Comparison of ENCODE assay signal across 26 mouse cellular contexts in the genomic region with DNA sequence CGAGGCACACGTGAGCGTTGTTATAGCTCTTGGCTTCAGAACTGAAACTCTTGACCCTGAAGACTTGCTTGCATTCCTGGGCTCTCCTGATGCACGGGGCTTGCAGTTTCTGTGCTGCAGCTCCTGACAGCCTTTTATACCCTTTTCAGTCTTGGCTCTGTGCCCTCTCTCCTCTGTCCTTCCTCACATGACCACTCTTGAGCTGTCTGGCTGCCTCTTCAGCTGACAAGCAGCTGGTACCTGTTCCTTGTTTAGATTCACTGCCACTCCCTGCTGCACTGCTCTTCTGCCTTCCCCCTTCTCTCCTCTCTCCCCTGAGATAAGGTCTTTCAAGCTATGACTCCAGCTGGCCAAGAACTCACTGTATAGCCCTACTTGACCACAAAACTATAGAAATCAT. TPM values are rescaled to one million over a fixed set of nuclear protein-coding genes. Genes with fewer than 3 reads are reported as not detected.
A peak's percentile ranks its signal among the peaks of the same experiment; 100 is the strongest.
DNase-seq lines count a peak whose midpoint lies in the region; ATAC-seq and TF ChIP-seq lines count a peak whose summit lies in the region.
"Had no signal": no experiment of that assay in that cellular context is flagged by ENCODE, and none has a peak within 500 bp of the region (broad histone marks: within the 10 kb centered on the region; RNA-seq: fewer than 3 reads in every experiment).

No protein-coding gene starts in this region.

- H3K9me3 ChIP-seq in heart, embryonic 15.5 days (replicated peaks): no peaks in the 10 kb centered on the region
- H3K9me3 ChIP-seq: embryonic facial prominence, embryonic 13.5 days; forebrain, embryonic 12.5 days; G1E; hindbrain, embryonic 12.5 days had no signal

- H3K27ac ChIP-seq in heart, embryonic 15.5 days: peak overlapping the region; percentile 40; the same call in 1 of the 2 replicates
- H3K27ac ChIP-seq in kidney, adult 2 months (ENCODE audit: insufficient read depth, low read depth, low read length): no peak overlapping the region
- H3K27ac ChIP-seq: embryonic facial prominence, embryonic 13.5 days; forebrain, embryonic 12.5 days; hindbrain, embryonic 12.5 days had no signal

- intact Hi-C loops in heart, postnatal 14 days (cut with DNase I): no loop called here
- intact Hi-C loops in heart, postnatal 25 days (cut with DNase I): loop anchor here (2.0 kb wide), 1 partner anchor 25 kb away; no protein-coding TSS in a partner anchor

- no peak overlapping the region for H3K9ac ChIP-seq in heart, embryonic 15.5 days
- H3K9ac ChIP-seq: embryonic facial prominence, embryonic 13.5 days; forebrain, embryonic 12.5 days; hindbrain, embryonic 12.5 days had no signal

- peaks cover 14% of the 10 kb centered on the region for H3K4me1 ChIP-seq in heart, embryonic 15.5 days (replicated peaks)
- peaks cover 4% of the 10 kb centered on the region; the same call in 1 of the 2 replicates for H3K4me1 ChIP-seq in kidney, adult 2 months (ENCODE audit: control insufficient read depth, insufficient read depth, low read length)

- ATAC-seq in heart, embryonic 15.5 days (replicated peaks; ENCODE audit: insufficient number of reproducible peaks, insufficient read depth, low FRiP score, low read depth): no peak
- ATAC-seq: CD4-positive, CD25-positive, alpha-beta regulatory T cell, adult 4 months; forebrain, embryonic 16.5 days; hindbrain, embryonic 16.5 days; inflammation-experienced regulatory T-cells, adult 6 months; intestine, postnatal 0 days; Patski had no signal

- 64% methylated on average over 4 of the region's 4 CpGs for WGBS in heart, embryonic 15.5 days
- 36% methylated on average over 4 of the region's 4 CpGs for WGBS in kidney, adult 2 months

- no peaks in the 10 kb centered on the region for H3K36me3 ChIP-seq in heart, embryonic 15.5 days
- no peaks in the 10 kb centered on the region for H3K36me3 ChIP-seq in kidney, adult 2 months (ENCODE audit: control insufficient read depth, insufficient read depth, low read length)
- H3K36me3 ChIP-seq: embryonic facial prominence, embryonic 13.5 days; forebrain, embryonic 12.5 days; G1E; hindbrain, embryonic 12.5 days had no signal

- DNase-seq in heart, adult 11 months: peak; percentile 77
- no peak for DNase-seq in heart, postnatal 14 days
- no peak for DNase-seq in heart, postnatal 25 days (ENCODE audit: low spot score)
- peak; percentile 11 to 29 for DNase-seq in kidney, postnatal 36 days
- DNase-seq in kidney, postnatal 14 days: no peak
- DNase-seq in kidney, adult 2 months: no peak
- DNase-seq: adrenal gland, adult 2 months; adrenal gland, postnatal 25 days; B cell, adult 2 months; cerebellum, adult 18-20 months; cerebellum, adult 9-11 months; cerebellum, postnatal 36 days; gastrocnemius, postnatal 10 days; heart, postnatal 10 days; kidney, adult 9 months had no signal

- no peaks in the 10 kb centered on the region for H3K27me3 ChIP-seq in heart, embryonic 15.5 days
- no peaks in the 10 kb centered on the region for H3K27me3 ChIP-seq in kidney, adult 2 months (replicated peaks; ENCODE audit: control insufficient read depth, insufficient read depth, low read length)
- H3K27me3 ChIP-seq: embryonic facial prominence, embryonic 13.5 days; forebrain, embryonic 12.5 days; hindbrain, embryonic 12.5 days; Patski had no signal

- no peak overlapping the region for H3K4me3 ChIP-seq in heart, embryonic 15.5 days
- no peak overlapping the region for H3K4me3 ChIP-seq in kidney, adult 2 months (ENCODE audit: insufficient read depth, low read depth, low read length)
- H3K4me3 ChIP-seq: embryonic facial prominence, embryonic 13.5 days; forebrain, embryonic 12.5 days; hindbrain, embryonic 12.5 days had no signal

- no peak for TF ChIP-seq POLR2A in kidney, adult 2 months (IDR thresholded peaks at IDR 0.05; ENCODE audit: low read depth, low read length)

- TF ChIP-seq CTCF in kidney, adult 2 months (conservative IDR thresholded peaks at IDR 0.05; ENCODE audit: insufficient read depth, insufficient read length, low read depth, low read length): no peak

- H3K4me2 ChIP-seq in heart, embryonic 15.5 days: peak overlapping the region; percentile 6; the same call in 1 of the 2 replicates
- H3K4me2 ChIP-seq: embryonic facial prominence, embryonic 13.5 days; forebrain, embryonic 12.5 days; hindbrain, embryonic 12.5 days had no signal

RNA-seq across cellular contexts. Expression of a gene that starts 3.2 kb away (rescaled TPM):
- total RNA-seq in heart, postnatal 14 days (2021): 10 to 100 TPM; 57.1 to 59.4 TPM
- polyA plus RNA-seq in heart, embryonic 15.5 days (2015; fragmentation: Nextera tagmentation; extraction: Ambion mirVana): 318 and 327 TPM in 2 replicates
- 10 to 100 TPM; 67.7 to 69.4 TPM for total RNA-seq in heart, postnatal 25 days (2021)
- 60.8 and 76.1 TPM in 2 replicates for polyA plus RNA-seq in kidney, adult 2 months (2012; rRNA removed)

RNA-seq across cellular contexts. Expression of a gene that starts 28.2 kb away (rescaled TPM):
- 10 to 100 TPM; 49.6 to 53.0 TPM for total RNA-seq in heart, postnatal 14 days (2021)
- polyA plus RNA-seq in heart, embryonic 15.5 days (2015; fragmentation: Nextera tagmentation; extraction: Ambion mirVana): 24.0 and 26.1 TPM in 2 replicates
- 10 to 100 TPM; 34.4 to 36.8 TPM for total RNA-seq in heart, postnatal 25 days (2021)
- 5.8 and 7.6 TPM in 2 replicates for polyA plus RNA-seq in kidney, adult 2 months (2012; rRNA removed)

RNA-seq across cellular contexts. Expression of a gene that starts 32.2 kb away (rescaled TPM):
- total RNA-seq in heart, postnatal 14 days (2021): 100 to 1,000 TPM; 500 to 603 TPM
- 3,680 and 4,098 TPM in 2 replicates for polyA plus RNA-seq in heart, embryonic 15.5 days (2015; fragmentation: Nextera tagmentation; extraction: Ambion mirVana)
- 100 to 1,000 TPM; 316 to 357 TPM for total RNA-seq in heart, postnatal 25 days (2021)
- polyA plus RNA-seq in kidney, adult 2 months (2012; rRNA removed): 1,045 and 1,237 TPM in 2 replicates

RNA-seq across cellular contexts. Expression of a gene that starts 58.6 kb away (rescaled TPM):
- 10 to 100 TPM; 41.1 to 42.5 TPM for total RNA-seq in heart, postnatal 14 days (2021)
- polyA plus RNA-seq in heart, embryonic 15.5 days (2015; fragmentation: Nextera tagmentation; extraction: Ambion mirVana): 6.6 and 8.2 TPM in 2 replicates
- total RNA-seq in heart, postnatal 25 days (2021): 10 to 100 TPM; 38.5 to 39.0 TPM
- 47.7 and 53.7 TPM in 2 replicates for polyA plus RNA-seq in kidney, adult 2 months (2012; rRNA removed)

Comparison
In these comparisons a context has a peak if more than half of its experiments do, and no peak if none do; other contexts are left out.
1. DNase-seq: peak in heart, adult 11 months (single experiment) and kidney, postnatal 36 days (2 of 2); none in heart, postnatal 14 days (0 of 2), heart, postnatal 25 days (single experiment), kidney, postnatal 14 days (single experiment) and kidney, adult 2 months (single experiment).